Mouse (Mus musculus) G1E (cell line): ENCODE results near the gene Gpsm2.

Experiments used
- CTCF ChIP-seq: IDR thresholded peaks from 2 replicates; pipeline ENCODE4 v1.5.1; 2012; ENCODE audit warnings: low read depth, low read length, inconsistent platforms, mixed read lengths
- GATA1 ChIP-seq: IDR thresholded peaks from 2 replicates; pipeline ENCODE4 v1.6.1; 2012; ENCODE audit warnings: borderline replicate concordance, low read length, inconsistent platforms, mixed read lengths
- TAL1 ChIP-seq: conservative IDR thresholded peaks from 2 replicates; pipeline ENCODE4 v1.6.1; 2012; ENCODE audit warnings: low read depth, low read length, inconsistent platforms, mixed read lengths

GRCm38 (mm10) chr3:108721076-108721991, 775 bp downstream of the Gpsm2 start:
- TF ChIP-seq CTCF (no peak), GATA1 (no peak), TAL1 (no peak)
